Mouse (Mus musculus): Measurements from ENCODE around the gene Col25a1.

Gene Col25a1

GRCm38 (mm10) chr3:130161323-130161917, 30.1 kb downstream of the Col25a1 start:
- no peak for DNase-seq

GRCm38 (mm10) chr3:130166875-130167274, 35.6 kb downstream of the Col25a1 start:
- DNase-seq, result peak; percentile 32

- no peak for DNase-seq
These were observed 41.5 kb downstream of the Col25a1 start for GRCm38 (mm10) chr3:130172764-130173163.

- peak; percentile 87 for DNase-seq
These were observed 49.1 kb downstream of the Col25a1 start for GRCm38 (mm10) chr3:130180181-130180940.

GRCm38 (mm10) chr3:130180964-130181590, 49.8 kb downstream of the Col25a1 start:
- no peak for DNase-seq

GRCm38 (mm10) chr3:130181591-130181980, 50.3 kb downstream of the Col25a1 start:
- no peak for DNase-seq

GRCm38 (mm10) chr3:130182450-130182849, 51.1 kb downstream of the Col25a1 start:
- no peak for DNase-seq

GRCm38 (mm10) chr3:130185111-130185510, 53.8 kb downstream of the Col25a1 start:
- no peak for DNase-seq

- no peak for DNase-seq
These were observed 56.3 kb downstream of the Col25a1 start for GRCm38 (mm10) chr3:130187588-130187987.

GRCm38 (mm10) chr3:130193450-130193849, 62.1 kb downstream of the Col25a1 start:
- DNase-seq, result no peak

GRCm38 (mm10) chr3:130214631-130215030, 83.3 kb downstream of the Col25a1 start:
- no peak for DNase-seq

GRCm38 (mm10) chr3:130216141-130216540, 84.8 kb downstream of the Col25a1 start:
- no peak for DNase-seq

- no peak for DNase-seq
These were observed 85.3 kb downstream of the Col25a1 start for GRCm38 (mm10) chr3:130216646-130217045.

GRCm38 (mm10) chr3:130217705-130218104, 86.4 kb downstream of the Col25a1 start:
- DNase-seq, result no peak

GRCm38 (mm10) chr3:130218232-130218728, 87.0 kb downstream of the Col25a1 start:
- no peak for DNase-seq

GRCm38 (mm10) chr3:130220811-130221210, 89.5 kb downstream of the Col25a1 start:
- DNase-seq, result no peak

GRCm38 (mm10) chr3:130228186-130228585, 96.9 kb downstream of the Col25a1 start:
- DNase-seq, result no peak

GRCm38 (mm10) chr3:130232944-130233343, 101.6 kb downstream of the Col25a1 start:
- DNase-seq, result no peak

GRCm38 (mm10) chr3:130235233-130235632, 103.9 kb downstream of the Col25a1 start:
- DNase-seq, result no peak

GRCm38 (mm10) chr3:130236129-130236528, 104.8 kb downstream of the Col25a1 start:
- DNase-seq, result no peak

- DNase-seq, result no peak
These were observed 106.6 kb downstream of the Col25a1 start for GRCm38 (mm10) chr3:130237852-130238251.

GRCm38 (mm10) chr3:130241924-130242323, 110.6 kb downstream of the Col25a1 start:
- no peak for DNase-seq

GRCm38 (mm10) chr3:130242647-130243296, 111.5 kb downstream of the Col25a1 start:
- no peak for DNase-seq

Data from layer of hippocampus, adult 9-11 months (tissue).